18 mouse cellular contexts compared by ENCODE assay signal in genomic region chr17:62299875-62300274, GRCm38 (mm10).
DNase-seq lines count a peak whose midpoint lies in the region.
"Had no signal": no experiment of that assay in that cellular context is flagged by ENCODE, and none has a peak within 500 bp of the region (broad histone marks: within the 10 kb centered on the region; RNA-seq: fewer than 3 reads in every experiment).

No protein-coding gene starts in this region.

- DNase-seq in embryo, embryonic 11 days = peak; percentile 20
- no peak for DNase-seq in embryo, embryonic 10.5 days (ENCODE audit: low spot score)
- peak; percentile 26 to 27 for DNase-seq in frontal cortex, postnatal 36 days (ENCODE audit: low spot score in 2 of 2)
- no peak for DNase-seq in frontal cortex, postnatal 25 days (ENCODE audit: low spot score in 2 of 2)
- peak; percentile 11 to 20 for DNase-seq in left cerebral cortex, adult 18-20 months (ENCODE audit: low spot score in 2 of 2)
- DNase-seq in left cerebral cortex, adult 9 months (ENCODE audit: low spot score in 2 of 2) = no peak
- peak; percentile 16 to 25 for DNase-seq in right cerebral cortex, adult 2 months (ENCODE audit: low spot score in 2 of 2)
- no peak for DNase-seq in right cerebral cortex, postnatal 4 days
- DNase-seq: adrenal gland, adult 8-10 months; adrenal gland, postnatal 25 days; cerebellum, adult 18-20 months; cerebellum, adult 9-10 months; cerebellum, postnatal 14 days; forebrain, postnatal 0 days; gastrocnemius, postnatal 25 days; heart, adult 18-20 months; heart, postnatal 10 days; heart, postnatal 36 days had no signal

Comparison
In these comparisons a context has a peak if more than half of its experiments do, and no peak if none do; other contexts are left out.
1. DNase-seq: peak in embryo, embryonic 11 days (single experiment), frontal cortex, postnatal 36 days (2 of 2), left cerebral cortex, adult 18-20 months (2 of 2) and right cerebral cortex, adult 2 months (2 of 2); none in embryo, embryonic 10.5 days (single experiment), frontal cortex, postnatal 25 days (0 of 2), left cerebral cortex, adult 9 months (0 of 2) and right cerebral cortex, postnatal 4 days (single experiment).